Mouse (Mus musculus): ENCODE results near the gene Phospho1. TPM values are rescaled to one million over a fixed set of nuclear protein-coding genes. Genes with fewer than 3 reads are reported as not detected.

Gene Phospho1
- polyA plus RNA-seq, 1 experiment from 2014 or later = 2.1 TPM

GRCm38 (mm10) chr11:95834143-95834667 lies 9.9 kb downstream of the Phospho1 start:
- POLR2A ChIA-PET = no interaction called here
- in situ Hi-C loops (cut with MboI; ENCODE audit: low pct_unique_long_range_greater_than_20kb) = no loop called here
- no peak for TF ChIP-seq CTCF (IDR thresholded peaks at IDR 0.05)
- peaks cover 7% of the 10 kb centered on the region for H3K27me3 ChIP-seq
- no peak for DNase-seq (ENCODE audit: low read depth, low spot score)
- CTCF ChIA-PET = interaction anchor here (1.9 kb wide), 1 partner anchor 10 kb away, joined by 6 read pairs; the partner anchor contains the start of gene Phospho1
- ATAC-seq = no peak

- ChIA-PET CTCF (interaction anchor here (0.9 to 1.9 kb wide), 2 partner anchors 7 to 10 kb away, joined by 3 to 6 read pairs; partner anchors contain the start of gene Phospho1), POLR2A (interaction anchor here (0.6 kb wide), 1 partner anchor 57 kb away, joined by 3 read pairs; no protein-coding TSS in a partner anchor)
- ATAC-seq = no peak
- TF ChIP-seq CTCF (IDR thresholded peaks at IDR 0.05) = no peak
- no peak for DNase-seq (ENCODE audit: low read depth, low spot score)
- in situ Hi-C loops (cut with MboI; ENCODE audit: low pct_unique_long_range_greater_than_20kb) = no loop called here
- peaks cover 7% of the 10 kb centered on the region for H3K27me3 ChIP-seq
Observed at GRCm38 (mm10) chr11:95834742-95835710, 10.7 kb downstream of the Phospho1 start.

GRCm38 (mm10) chr11:95835832-95836231 lies 11.5 kb downstream of the Phospho1 start:
- ChIA-PET CTCF (interaction anchor here (0.9 to 1.9 kb wide), 2 partner anchors 8 to 11 kb away, joined by 3 to 6 read pairs; partner anchors contain the start of gene Phospho1), POLR2A (no interaction called here)
- TF ChIP-seq CTCF (IDR thresholded peaks at IDR 0.05) = no peak
- ATAC-seq (no peak), DNase-seq (ENCODE audit: low read depth, low spot score) (no peak)
- H3K27me3 ChIP-seq = peaks cover 3% of the 10 kb centered on the region
- in situ Hi-C loops (cut with MboI; ENCODE audit: low pct_unique_long_range_greater_than_20kb) = no loop called here

GRCm38 (mm10) chr11:95836433-95836832 lies 12.1 kb downstream of the Phospho1 start:
- ChIA-PET POLR2A (no interaction called here), CTCF (interaction anchor here (0.9 kb wide), 1 partner anchor 9 kb away, joined by 3 read pairs; no protein-coding TSS in a partner anchor)
- no peak for ATAC-seq
- TF ChIP-seq CTCF (IDR thresholded peaks at IDR 0.05) = no peak
- no peaks in the 10 kb centered on the region for H3K27me3 ChIP-seq
- in situ Hi-C loops (cut with MboI; ENCODE audit: low pct_unique_long_range_greater_than_20kb) = no loop called here
- DNase-seq (ENCODE audit: low read depth, low spot score) = no peak

GRCm38 (mm10) chr11:95837059-95837458 lies 12.8 kb downstream of the Phospho1 start, which contains the start of gene Gngt2:
Gene Gngt2, plus strand, starts transcription at chr11:95837216.
- POLR2A ChIA-PET = no interaction called here
- CTCF ChIA-PET = interaction anchor here (0.6 kb wide), 1 partner anchor 9 kb away, joined by 3 read pairs; no protein-coding TSS in a partner anchor
- DNase-seq (ENCODE audit: low read depth, low spot score) (peak; percentile 15), ATAC-seq (peak; percentile 5)
- in situ Hi-C loops (cut with MboI; ENCODE audit: low pct_unique_long_range_greater_than_20kb) = no loop called here
- TF ChIP-seq CTCF (IDR thresholded peaks at IDR 0.05) = no peak
- H3K27me3 ChIP-seq = no peaks in the 10 kb centered on the region

GRCm38 (mm10) chr11:95838598-95838997 lies 14.3 kb downstream of the Phospho1 start:
- no peaks in the 10 kb centered on the region for H3K27me3 ChIP-seq
- CTCF ChIA-PET = interaction anchor here (1.1 to 2.1 kb wide), 3 partner anchors 11 to 15 kb away, joined by 3 to 5 read pairs (median 4); no protein-coding TSS in a partner anchor
- POLR2A ChIA-PET = no interaction called here
- in situ Hi-C loops (cut with MboI; ENCODE audit: low pct_unique_long_range_greater_than_20kb) = no loop called here
- DNase-seq (ENCODE audit: low read depth, low spot score) (no peak), ATAC-seq (no peak)
- no peak for TF ChIP-seq CTCF (IDR thresholded peaks at IDR 0.05)

- CTCF ChIA-PET = interaction anchor here (1.7 to 2.1 kb wide), 2 partner anchors 12 to 14 kb away, joined by 4 to 5 read pairs; no protein-coding TSS in a partner anchor
- TF ChIP-seq CTCF (IDR thresholded peaks at IDR 0.05) = no peak
- in situ Hi-C loops (cut with MboI; ENCODE audit: low pct_unique_long_range_greater_than_20kb) = no loop called here
- ATAC-seq = no peak
- no peaks in the 10 kb centered on the region for H3K27me3 ChIP-seq
- DNase-seq (ENCODE audit: low read depth, low spot score) = no peak
- POLR2A ChIA-PET = no interaction called here
Observed at GRCm38 (mm10) chr11:95838999-95839868, 14.9 kb downstream of the Phospho1 start.

GRCm38 (mm10) chr11:95840694-95841497 lies 16.6 kb downstream of the Phospho1 start:
- no peaks in the 10 kb centered on the region for H3K27me3 ChIP-seq
- TF ChIP-seq CTCF (IDR thresholded peaks at IDR 0.05) = no peak
- ATAC-seq (no peak), DNase-seq (ENCODE audit: low read depth, low spot score) (no peak)
- in situ Hi-C loops (cut with MboI; ENCODE audit: low pct_unique_long_range_greater_than_20kb) = no loop called here
- CTCF ChIA-PET = no interaction called here
- POLR2A ChIA-PET = no interaction called here

GRCm38 (mm10) chr11:95841498-95841830 lies 17.2 kb downstream of the Phospho1 start:
- POLR2A ChIA-PET = no interaction called here
- no peak for ATAC-seq
- in situ Hi-C loops (cut with MboI; ENCODE audit: low pct_unique_long_range_greater_than_20kb) = no loop called here

More at GRCm38 (mm10) chr11:95841498-95841830, 17.2 kb downstream of the Phospho1 start:
- no peaks in the 10 kb centered on the region for H3K27me3 ChIP-seq
- no peak for TF ChIP-seq CTCF (IDR thresholded peaks at IDR 0.05)
- DNase-seq (ENCODE audit: low read depth, low spot score) = no peak
- CTCF ChIA-PET = no interaction called here
